Mouse (Mus musculus) E14TG2a.4 (cell line): ENCODE results near the gene Xrcc3.

ENCODE experiments used
- H3K27me3 ChIP-seq: 2 replicates; pipeline ENCODE4 v1.6.1; 2014; ENCODE audit warnings: low read length, control low read depth; ENCODE audit not compliant: insufficient read depth
- H3K36me3 ChIP-seq: 2 replicates; pipeline ENCODE4 v1.6.1; 2014; ENCODE audit warnings: low read length, control low read depth; ENCODE audit not compliant: insufficient read depth
- H3K4me1 ChIP-seq: replicated peaks from 2 replicates; pipeline ENCODE4 v1.6.1; 2014; ENCODE audit warnings: low read depth, low read length, control low read depth
- H3K4me3 ChIP-seq: replicated peaks from 2 replicates; pipeline ENCODE4 v1.5.1; 2014; ENCODE audit warnings: mild to moderate bottlenecking, low read length
- H3K9me3 ChIP-seq: 2 replicates; pipeline ENCODE4 v1.6.1; 2014; ENCODE audit warnings: low read length, control low read depth
- CTCF ChIP-seq: conservative IDR thresholded peaks from 2 replicates; pipeline ENCODE4 v1.5.1; 2014; ENCODE audit warnings: low read length
- NANOG ChIP-seq: IDR thresholded peaks from 2 replicates; pipeline ENCODE4 v1.6.1; 2014; ENCODE audit warnings: borderline replicate concordance, low read length, mixed read lengths
- POU5F1 ChIP-seq: IDR thresholded peaks from 2 replicates; pipeline ENCODE4 v1.6.1; 2014; ENCODE audit warnings: low read length, borderline replicate concordance

The Xrcc3 gene

GRCm38 (mm10) chr12:111813766-111814617 lies at the start of gene Xrcc3, which contains the start of gene Zfyve21:
TSS of gene Xrcc3 (minus strand) at chr12:111813873.
TSS of gene Zfyve21 (plus strand) at chr12:111814170.
- Histone ChIP-seq H3K4me3 (peak within 1 kb of the TSS; percentile 98), H3K4me1 (peaks cover 75% of the 10 kb centered on the region), H3K9me3 (no peaks in the 10 kb centered on the region), H3K36me3 (peaks cover 33% of the 10 kb centered on the region), H3K27me3 (no peaks in the 10 kb centered on the region; the same call in 1 of the 2 replicates)
- TF ChIP-seq NANOG (no peak), POU5F1 (no peak), CTCF (no peak)

- Histone ChIP-seq H3K36me3 (no peaks in the 10 kb centered on the region), H3K27me3 (no peaks in the 10 kb centered on the region), H3K9me3 (no peaks in the 10 kb centered on the region), H3K4me3 (no peak overlapping the region), H3K4me1 (peaks cover 18% of the 10 kb centered on the region)
- TF ChIP-seq NANOG (no peak), POU5F1 (no peak), CTCF (no peak)
Observed at GRCm38 (mm10) chr12:111855448-111855847, 41.8 kb upstream of the Xrcc3 start.

DNA sequence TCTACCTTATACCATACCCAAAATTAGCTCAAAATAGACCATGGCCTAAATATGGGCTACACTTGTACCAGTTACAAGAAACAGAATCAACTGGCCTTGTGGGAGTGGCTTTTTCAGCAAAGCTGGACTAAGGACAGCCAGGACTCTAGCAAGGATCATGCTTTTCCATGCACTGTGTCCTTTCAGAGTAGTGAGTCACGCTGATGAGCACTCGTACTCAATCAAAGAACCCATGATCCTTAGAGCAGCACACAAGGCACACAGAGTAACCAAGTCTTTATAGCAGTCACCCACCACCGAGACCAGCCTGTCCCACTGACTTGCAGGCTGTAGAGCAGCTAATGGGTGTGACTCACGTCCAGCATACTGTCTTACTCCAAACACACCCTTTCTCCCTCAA lies 39.9 kb upstream of the Xrcc3 start:
- H3K36me3 ChIP-seq = no peaks in the 10 kb centered on the region
- no peaks in the 10 kb centered on the region for H3K27me3 ChIP-seq
- H3K4me3 ChIP-seq = no peak overlapping the region
- TF ChIP-seq CTCF = no peak
- no peak for TF ChIP-seq POU5F1
- no peak for TF ChIP-seq NANOG
- H3K4me1 ChIP-seq = peaks cover 19% of the 10 kb centered on the region
- H3K9me3 ChIP-seq = no peaks in the 10 kb centered on the region

DNA sequence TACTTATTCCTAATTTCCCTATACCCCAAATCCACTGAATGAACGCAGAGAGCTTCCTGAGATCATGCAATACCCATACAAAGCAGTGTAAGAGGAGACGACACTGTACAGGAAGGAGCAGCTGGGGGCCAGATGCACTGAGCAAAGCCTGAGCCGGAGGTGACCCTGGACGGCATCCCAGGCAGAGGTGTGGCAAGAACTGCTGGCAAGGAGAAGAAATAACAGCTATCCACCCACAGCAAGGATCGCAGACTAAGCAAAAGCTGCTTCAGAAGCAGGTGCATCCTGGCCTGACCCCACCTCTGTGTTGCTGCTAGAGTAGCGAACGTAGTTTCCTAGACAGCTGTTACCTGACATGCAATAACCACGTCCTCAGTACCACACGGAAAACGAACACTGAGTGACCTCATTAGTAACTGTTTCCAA lies 39.4 kb upstream of the Xrcc3 start:
- H3K27me3 ChIP-seq = no peaks in the 10 kb centered on the region
- no peak for TF ChIP-seq NANOG
- no peaks in the 10 kb centered on the region for H3K36me3 ChIP-seq
- H3K4me3 ChIP-seq = no peak overlapping the region
- H3K9me3 ChIP-seq = no peaks in the 10 kb centered on the region
- H3K4me1 ChIP-seq = peaks cover 24% of the 10 kb centered on the region

DNA sequence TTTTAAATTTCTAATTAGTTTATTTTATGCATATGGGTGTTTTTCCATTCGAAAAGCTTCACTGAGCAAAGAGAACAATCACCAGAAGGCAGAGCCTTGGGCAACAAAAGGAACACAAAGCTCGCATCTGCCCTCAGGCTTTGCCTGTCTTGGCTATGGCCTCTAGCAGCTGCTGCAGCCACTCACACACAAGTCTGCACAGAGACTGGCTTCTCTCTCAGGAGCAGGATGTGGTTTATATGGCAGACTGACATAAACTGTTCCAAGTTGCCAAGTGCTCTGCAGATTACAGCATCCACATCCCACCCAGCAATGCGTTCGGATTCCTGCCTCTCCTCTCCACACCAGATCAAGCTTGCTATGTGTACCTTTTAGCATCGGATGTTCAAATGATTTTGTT lies 38.1 kb upstream of the Xrcc3 start:
- no peak for TF ChIP-seq NANOG
- no peak for TF ChIP-seq POU5F1
- TF ChIP-seq CTCF = no peak
- Histone ChIP-seq H3K36me3 (no peaks in the 10 kb centered on the region), H3K9me3 (no peaks in the 10 kb centered on the region), H3K4me1 (peaks cover 24% of the 10 kb centered on the region), H3K4me3 (no peak overlapping the region), H3K27me3 (no peaks in the 10 kb centered on the region)

GRCm38 (mm10) chr12:111851235-111851634 lies 37.6 kb upstream of the Xrcc3 start:
- no peaks in the 10 kb centered on the region for H3K9me3 ChIP-seq
- H3K27me3 ChIP-seq = no peaks in the 10 kb centered on the region
- no peaks in the 10 kb centered on the region for H3K36me3 ChIP-seq
- peak; percentile 49 for TF ChIP-seq CTCF
- no peak for TF ChIP-seq NANOG
- no peak overlapping the region for H3K4me3 ChIP-seq
- peaks cover 24% of the 10 kb centered on the region for H3K4me1 ChIP-seq

- H3K4me1 ChIP-seq = peaks cover 19% of the 10 kb centered on the region
- TF ChIP-seq POU5F1 (no peak), CTCF (no peak), NANOG (no peak)
- no peak overlapping the region for H3K4me3 ChIP-seq
- no peaks in the 10 kb centered on the region for H3K9me3 ChIP-seq
- no peaks in the 10 kb centered on the region for H3K27me3 ChIP-seq
- no peaks in the 10 kb centered on the region for H3K36me3 ChIP-seq
Observed at GRCm38 (mm10) chr12:111848300-111848798, 34.7 kb upstream of the Xrcc3 start.

GRCm38 (mm10) chr12:111846815-111847214 lies 33.1 kb upstream of the Xrcc3 start:
- TF ChIP-seq POU5F1 (no peak), NANOG (no peak), CTCF (no peak)
- peaks cover 11% of the 10 kb centered on the region; the same call in 1 of the 2 replicates for H3K4me1 ChIP-seq
- H3K4me3 ChIP-seq = no peak overlapping the region
- H3K36me3 ChIP-seq = peaks cover 7% of the 10 kb centered on the region; the same call in 1 of the 2 replicates
- H3K9me3 ChIP-seq = no peaks in the 10 kb centered on the region
- H3K27me3 ChIP-seq = no peaks in the 10 kb centered on the region
